Mouse (Mus musculus) CH12.LX (cell line): ENCODE measurements around the gene Aip. TPM values are rescaled to one million over a fixed set of nuclear protein-coding genes. Genes with fewer than 3 reads are reported as not detected.

Experiments used
- polyA plus RNA-seq: library from polyadenylated mRNA; unstranded; fragments of >175 nt; gene quantifications from 2 replicates; pipeline ENCODE4 v1.2.1, GENCODE M21; 2012; ENCODE audit warnings: low read depth; ENCODE audit not compliant: insufficient read length
- total RNA-seq, 2 experiments: library from RNA; depleted of rRNA; stranded (reverse); fragments of 300-350 nt in 1 of 2; fragments of >200 nt in 1 of 2; gene quantifications; 2 replicates each; pipeline ENCODE4 v1.2.3; 2012 to 2014

The Aip gene
- total and polyA plus RNA-seq, 3 experiments, result 11.7 to 64.8 (median 39.7) TPM

Other genes starting within 250 kb of the Aip start
Only the 20 nearest of the 33 such genes appear.
- gene Doc2g, start 122.5 kb downstream of the Aip start, total RNA-seq (2012; rRNA removed), result 4.4 and 5.2 TPM in 2 replicates
- gene Doc2g, start 122.5 kb downstream of the Aip start, total RNA-seq (2014; rRNA removed), result 2.1 and 2.7 TPM in 2 replicates
- 5.7 and 6.4 TPM in 2 replicates for gene Doc2g, start 122.5 kb downstream of the Aip start, polyA plus RNA-seq
- 183 TPM in 2 replicates for gene Ndufv1, start 113.1 kb downstream of the Aip start, total RNA-seq (2012; rRNA removed)
- 119 TPM in 2 replicates for gene Ndufv1, start 113.1 kb downstream of the Aip start, total RNA-seq (2014; rRNA removed)
- 133 and 136 TPM in 2 replicates for gene Ndufv1, start 113.1 kb downstream of the Aip start, polyA plus RNA-seq
- gene Gstp1, start 87.9 kb downstream of the Aip start, total RNA-seq (2012; rRNA removed), result 529 and 544 TPM in 2 replicates
- 333 and 343 TPM in 2 replicates for gene Gstp1, start 87.9 kb downstream of the Aip start, total RNA-seq (2014; rRNA removed)
- 468 and 696 TPM in 2 replicates for gene Gstp1, start 87.9 kb downstream of the Aip start, polyA plus RNA-seq
- gene Gstp2, start 79.8 kb downstream of the Aip start, total RNA-seq (2012; rRNA removed), result 6.0 and 21.1 TPM in 2 replicates
- gene Gstp2, start 79.8 kb downstream of the Aip start, total RNA-seq (2014; rRNA removed), result not detected in 2 replicates
- gene Gstp2, start 79.8 kb downstream of the Aip start, polyA plus RNA-seq, result 1.4 and 2.4 TPM in 2 replicates
- 0.46 and 1.4 TPM in 2 replicates for gene Gstp3, start 66.3 kb downstream of the Aip start, total RNA-seq (2012; rRNA removed)
- not detected in 2 replicates for gene Gstp3, start 66.3 kb downstream of the Aip start, total RNA-seq (2014; rRNA removed)
- not detected in 2 replicates for gene Gstp3, start 66.3 kb downstream of the Aip start, polyA plus RNA-seq
- not detected in 2 replicates for gene Cabp2, start 44.3 kb downstream of the Aip start, total RNA-seq (2012; rRNA removed)
- not detected in 2 replicates for gene Cabp2, start 44.3 kb downstream of the Aip start, total RNA-seq (2014; rRNA removed)
- gene Cabp2, start 44.3 kb downstream of the Aip start, polyA plus RNA-seq, result not detected in 2 replicates
- 69.5 and 90.3 TPM in 2 replicates for gene Cdk2ap2, start 28.7 kb downstream of the Aip start, total RNA-seq (2012; rRNA removed)
- 57.0 and 63.4 TPM in 2 replicates for gene Cdk2ap2, start 28.7 kb downstream of the Aip start, total RNA-seq (2014; rRNA removed)
- 55.6 and 67.1 TPM in 2 replicates for gene Cdk2ap2, start 28.7 kb downstream of the Aip start, polyA plus RNA-seq
- gene Pitpnm1, start 25.9 kb downstream of the Aip start, total RNA-seq (2012; rRNA removed), result 43.8 and 46.1 TPM in 2 replicates
- 14.8 and 15.9 TPM in 2 replicates for gene Pitpnm1, start 25.9 kb downstream of the Aip start, total RNA-seq (2014; rRNA removed)
- gene Pitpnm1, start 25.9 kb downstream of the Aip start, polyA plus RNA-seq, result 33.3 and 34.7 TPM in 2 replicates
- 0.17 and 0.25 TPM in 2 replicates for gene Gpr152, start 13.9 kb upstream of the Aip start, total RNA-seq (2012; rRNA removed)
- 0.05 TPM in 1 of 2 replicates, not detected in the other for gene Gpr152, start 13.9 kb upstream of the Aip start, total RNA-seq (2014; rRNA removed)
- 0.71 and 0.82 TPM in 2 replicates for gene Gpr152, start 13.9 kb upstream of the Aip start, polyA plus RNA-seq
- 2.8 and 3.3 TPM in 2 replicates for gene Cabp4, start 18.2 kb upstream of the Aip start, total RNA-seq (2012; rRNA removed)
- gene Cabp4, start 18.2 kb upstream of the Aip start, total RNA-seq (2014; rRNA removed), result 6.4 and 6.9 TPM in 2 replicates
- gene Cabp4, start 18.2 kb upstream of the Aip start, polyA plus RNA-seq, result 11.8 and 14.7 TPM in 2 replicates
- gene Coro1b, start 22.8 kb upstream of the Aip start, total RNA-seq (2012; rRNA removed), result 172 and 194 TPM in 2 replicates
- gene Coro1b, start 22.8 kb upstream of the Aip start, total RNA-seq (2014; rRNA removed), result 154 and 179 TPM in 2 replicates
- 265 and 293 TPM in 2 replicates for gene Coro1b, start 22.8 kb upstream of the Aip start, polyA plus RNA-seq
- gene Ptprcap, start 27.7 kb upstream of the Aip start, total RNA-seq (2012; rRNA removed), result 438 and 452 TPM in 2 replicates
- gene Ptprcap, start 27.7 kb upstream of the Aip start, total RNA-seq (2014; rRNA removed), result 380 and 447 TPM in 2 replicates
- gene Ptprcap, start 27.7 kb upstream of the Aip start, polyA plus RNA-seq, result 296 and 343 TPM in 2 replicates
- 20.7 and 25.3 TPM in 2 replicates for gene Rps6kb2, start 37.5 kb upstream of the Aip start, total RNA-seq (2012; rRNA removed)
- gene Rps6kb2, start 37.5 kb upstream of the Aip start, total RNA-seq (2014; rRNA removed), result 9.7 and 12.0 TPM in 2 replicates
- 26.6 and 27.2 TPM in 2 replicates for gene Rps6kb2, start 37.5 kb upstream of the Aip start, polyA plus RNA-seq
- gene Carns1, start 49.6 kb upstream of the Aip start, total RNA-seq (2012; rRNA removed), result 3.4 and 4.0 TPM in 2 replicates
- 1.7 and 1.8 TPM in 2 replicates for gene Carns1, start 49.6 kb upstream of the Aip start, total RNA-seq (2014; rRNA removed)
- 3.8 and 4.4 TPM in 2 replicates for gene Carns1, start 49.6 kb upstream of the Aip start, polyA plus RNA-seq
- gene Tbc1d10c, start 65.4 kb upstream of the Aip start, total RNA-seq (2012; rRNA removed), result 46.3 and 57.8 TPM in 2 replicates
- 43.5 and 51.5 TPM in 2 replicates for gene Tbc1d10c, start 65.4 kb upstream of the Aip start, total RNA-seq (2014; rRNA removed)
- 57.4 and 58.5 TPM in 2 replicates for gene Tbc1d10c, start 65.4 kb upstream of the Aip start, polyA plus RNA-seq
- 502 and 585 TPM in 2 replicates for gene Ppp1ca, start 66.2 kb upstream of the Aip start, total RNA-seq (2012; rRNA removed)
- gene Ppp1ca, start 66.2 kb upstream of the Aip start, total RNA-seq (2014; rRNA removed), result 635 and 651 TPM in 2 replicates
- gene Ppp1ca, start 66.2 kb upstream of the Aip start, polyA plus RNA-seq, result 383 and 389 TPM in 2 replicates
- 20.5 and 22.4 TPM in 2 replicates for gene Rad9a, start 75.8 kb upstream of the Aip start, total RNA-seq (2012; rRNA removed)
- gene Rad9a, start 75.8 kb upstream of the Aip start, total RNA-seq (2014; rRNA removed), result 11.5 and 14.3 TPM in 2 replicates
- gene Rad9a, start 75.8 kb upstream of the Aip start, polyA plus RNA-seq, result 20.0 and 21.7 TPM in 2 replicates
- gene Clcf1, start 88.4 kb upstream of the Aip start, total RNA-seq (2012; rRNA removed), result 0.29 and 1.0 TPM in 2 replicates
- 0.28 TPM in 1 of 2 replicates, not detected in the other for gene Clcf1, start 88.4 kb upstream of the Aip start, total RNA-seq (2014; rRNA removed)
- gene Clcf1, start 88.4 kb upstream of the Aip start, polyA plus RNA-seq, result 0.09 TPM in 1 of 2 replicates, not detected in the other
- not detected in 2 replicates for gene AC109138.7, start 88.5 kb upstream of the Aip start, total RNA-seq (2012; rRNA removed)
- not detected in 2 replicates for gene AC109138.7, start 88.5 kb upstream of the Aip start, total RNA-seq (2014; rRNA removed)
- gene AC109138.7, start 88.5 kb upstream of the Aip start, polyA plus RNA-seq, result not detected in 2 replicates
- gene Pold4, start 106.0 kb upstream of the Aip start, total RNA-seq (2012; rRNA removed), result 35.0 and 53.4 TPM in 2 replicates
- gene Pold4, start 106.0 kb upstream of the Aip start, total RNA-seq (2014; rRNA removed), result 61.5 and 76.4 TPM in 2 replicates
- 35.1 and 36.8 TPM in 2 replicates for gene Pold4, start 106.0 kb upstream of the Aip start, polyA plus RNA-seq